Mouse (Mus musculus) erythroid progenitor cell, adult 5-6 weeks (primary cell): ENCODE data around the gene Prkd1. TPM values are rescaled to one million over a fixed set of nuclear protein-coding genes. Genes with fewer than 3 reads are reported as not detected.
"Not testable (repeated sequence)": the region's sequence is repeated elsewhere in the genome, so short reads cannot be mapped to it uniquely, and the experiment has no call there.

Experiments used
- ATAC-seq: replicated peaks from 2 replicates; pipeline ENCODE4 v1.8.0; 2016; ENCODE audit warnings: moderate number of reproducible peaks, mild to moderate bottlenecking, moderate TSS enrichment, inconsistent platforms; ENCODE audit not compliant: poor library complexity, low FRiP score, severe bottlenecking
- total RNA-seq, 2 experiments: library from RNA; stranded (forward) in 1 of 2; stranded (reverse) in 1 of 2; fragments of 150-400 nt in 1 of 2; fragments of 186-747, 209-891 nt in 1 of 2; gene quantifications; 2 replicates each; pipeline versions ENCODE4 v1.2.3 to v1.2.4; 2015 to 2017; ENCODE audit warnings: low replicate concordance in 2 of 2

Gene Prkd1
- total RNA-seq (2015; ENCODE audit: low replicate concordance) (not detected in 2 replicates), total RNA-seq (2017; ENCODE audit: low replicate concordance) (not detected in 2 replicates)

GRCm38 (mm10) chr12:50648671-50649541, at the start of gene Prkd1:
Gene Prkd1 (minus strand): TSS chr12:50649098.
- no peak for ATAC-seq

DNA sequence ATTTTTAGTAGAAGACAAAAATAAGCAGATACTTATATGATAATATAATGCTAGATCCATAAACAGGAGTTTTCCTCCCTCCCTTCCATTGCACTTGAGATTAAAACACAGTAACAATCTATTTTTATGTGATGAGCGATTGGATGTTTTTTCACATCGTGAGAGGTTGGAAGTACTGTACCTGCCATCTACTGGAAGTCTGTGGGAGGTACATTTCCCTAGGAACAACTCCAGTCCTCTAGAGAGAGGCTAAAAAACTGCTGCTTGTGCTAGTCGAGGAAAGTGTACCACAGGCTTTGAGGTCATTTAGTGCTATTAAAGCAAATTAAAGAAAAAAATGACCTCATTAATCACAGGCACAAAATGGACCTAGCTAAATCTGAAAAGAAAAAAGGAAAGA, 48.6 kb upstream of the Prkd1 start:
- no peak for ATAC-seq

- ATAC-seq: no peak
These were observed 675 bp downstream of the Prkd1 start for GRCm38 (mm10) chr12:50648176-50648670.

GRCm38 (mm10) chr12:50646857-50647256, 2.0 kb downstream of the Prkd1 start:
- no peak for ATAC-seq

GRCm38 (mm10) chr12:50642671-50643070, 6.2 kb downstream of the Prkd1 start:
- ATAC-seq: no peak

GRCm38 (mm10) chr12:50640171-50640570, 8.7 kb downstream of the Prkd1 start:
- no peak for ATAC-seq

GRCm38 (mm10) chr12:50634436-50634835, 14.5 kb downstream of the Prkd1 start:
- no peak for ATAC-seq

DNA sequence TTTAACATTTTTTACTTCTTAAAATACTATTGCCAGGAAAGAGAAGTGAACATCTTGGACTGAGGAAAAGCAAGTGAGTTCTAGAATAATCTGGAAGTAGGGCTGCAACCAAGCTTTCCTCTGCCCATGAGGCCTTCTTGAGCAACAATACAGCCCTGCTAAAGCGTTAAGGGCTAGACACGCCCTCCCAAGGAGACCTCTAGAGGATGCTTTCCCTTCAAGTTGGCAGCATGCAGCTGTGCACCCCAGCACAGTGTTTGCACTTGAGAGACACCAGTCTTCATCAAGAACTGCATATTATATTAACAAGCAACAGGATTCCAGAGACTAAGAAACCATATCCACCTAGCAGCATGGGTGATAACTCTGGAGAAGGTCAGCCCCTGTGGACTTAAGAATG, 22.8 kb downstream of the Prkd1 start:
- not testable (repeated sequence) for ATAC-seq

GRCm38 (mm10) chr12:50624175-50624574, 24.7 kb downstream of the Prkd1 start:
- no peak for ATAC-seq

DNA sequence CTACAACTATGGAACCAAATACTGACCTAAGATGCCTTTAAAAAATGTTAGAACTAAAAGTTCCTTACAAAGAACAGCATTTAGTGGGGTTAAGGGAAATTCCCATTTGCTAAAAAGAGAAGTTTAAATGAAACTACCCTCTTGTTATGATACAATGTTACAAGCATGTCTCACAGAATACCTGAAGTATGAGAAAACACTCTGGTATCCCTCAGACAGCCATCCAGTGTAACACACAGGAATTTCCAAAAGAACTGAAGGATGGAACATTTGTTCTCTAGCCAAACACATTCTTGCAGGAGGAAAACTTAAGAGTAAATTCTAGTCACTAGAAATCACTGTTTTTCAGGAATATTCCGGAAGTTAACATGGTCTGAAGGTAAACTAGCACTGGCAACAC, 33.0 kb downstream of the Prkd1 start:
- no peak for ATAC-seq

DNA sequence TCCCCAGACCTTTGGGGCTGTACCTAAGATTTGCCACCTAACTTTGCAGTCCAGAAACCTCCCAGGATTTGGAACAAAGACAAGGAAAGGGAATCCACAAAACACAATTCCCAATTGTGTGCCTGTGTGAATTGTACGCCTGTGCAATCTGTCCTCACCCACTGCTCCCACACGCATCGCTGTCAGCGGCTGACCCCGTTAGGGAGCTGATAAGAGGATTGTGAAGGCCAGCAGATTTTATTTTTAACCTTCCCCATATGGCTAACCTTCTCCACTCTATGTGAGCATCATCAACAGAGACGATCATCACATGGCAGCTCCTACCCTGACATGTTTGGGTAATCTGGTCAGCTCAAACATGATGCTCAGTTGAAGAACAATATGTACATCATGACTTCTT, 34.6 kb downstream of the Prkd1 start:
- no peak for ATAC-seq

DNA sequence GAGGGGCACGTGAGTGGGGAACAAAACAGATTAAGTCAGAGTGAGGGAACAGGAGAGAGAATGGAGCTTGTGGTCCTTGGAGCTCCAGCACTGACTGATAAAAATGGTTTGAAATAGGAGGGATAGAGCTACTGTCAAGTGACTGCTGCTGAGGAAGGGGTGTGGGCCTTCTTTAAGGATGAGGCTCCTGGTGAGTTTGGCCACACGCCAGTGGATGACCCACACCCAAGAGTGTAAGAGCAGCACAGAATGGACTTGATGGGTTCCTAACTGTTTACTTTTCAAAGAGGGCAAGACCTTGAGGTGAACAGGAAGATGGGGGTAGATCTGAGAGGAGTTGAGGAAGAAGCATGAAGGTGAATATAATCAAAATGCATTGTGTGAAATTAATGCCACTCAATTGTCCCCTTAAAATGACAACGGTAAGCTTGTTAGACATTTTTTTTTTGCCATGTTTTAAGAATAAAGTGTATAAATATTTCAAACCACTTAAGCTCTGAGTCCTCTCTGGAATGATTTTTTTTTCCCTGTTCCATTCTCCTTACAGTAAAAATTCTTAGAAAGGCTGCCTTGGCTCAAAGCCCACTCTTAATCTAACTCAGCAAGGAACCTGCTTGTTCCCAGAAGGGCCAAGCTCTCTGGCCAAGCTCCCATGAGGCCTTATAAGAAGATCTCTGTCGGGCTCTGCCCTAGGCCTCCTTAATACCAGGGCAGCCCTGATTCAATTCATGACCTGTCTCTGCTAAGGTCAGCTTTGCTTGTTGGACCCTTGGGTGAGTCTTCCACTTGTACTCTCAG, 42.0 kb downstream of the Prkd1 start:
- no peak for ATAC-seq

GRCm38 (mm10) chr12:50599370-50599769, 49.5 kb downstream of the Prkd1 start:
- no peak for ATAC-seq

DNA sequence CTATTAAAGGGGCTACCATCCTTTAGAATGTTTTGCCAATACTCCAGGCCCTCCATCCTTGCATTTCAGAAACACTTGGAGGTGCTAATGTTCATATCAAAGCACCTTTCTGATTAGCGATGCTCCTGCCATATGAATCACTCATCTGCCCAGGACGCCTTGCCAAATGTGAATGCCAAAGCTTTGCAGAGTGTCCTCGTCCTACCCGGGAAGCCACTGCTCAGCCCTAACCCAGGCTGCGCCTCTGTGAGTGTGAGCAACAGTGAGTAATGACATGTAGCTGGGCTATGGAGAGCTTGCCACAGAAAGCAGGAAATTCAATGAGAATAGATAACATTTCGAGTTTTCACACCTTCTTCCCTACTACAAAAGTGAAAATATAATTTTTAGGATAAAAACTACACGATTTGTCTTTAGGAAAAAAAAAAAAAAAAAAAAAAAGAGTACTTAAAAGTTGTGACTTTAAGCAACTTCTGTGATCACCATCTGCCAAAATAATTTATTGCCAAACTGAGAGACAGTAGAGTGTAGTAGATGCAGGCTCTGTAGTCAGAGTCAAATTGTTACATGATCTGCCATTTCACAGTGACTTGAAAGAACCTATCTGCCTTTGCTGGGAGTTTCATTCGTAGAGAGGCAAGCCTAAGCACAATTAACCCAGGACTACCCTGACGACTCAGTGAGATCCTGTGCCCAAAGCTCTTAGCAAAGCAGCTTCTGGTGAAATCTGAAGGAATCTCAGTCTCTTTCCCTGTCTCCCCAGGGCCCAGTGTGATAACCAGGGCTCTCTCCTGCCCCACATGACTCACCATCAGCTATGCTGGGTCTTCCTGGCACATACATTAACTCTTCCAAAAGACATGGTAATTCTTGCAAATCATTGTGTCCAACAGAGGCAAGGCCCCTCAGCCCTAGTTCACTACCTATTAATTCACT, 50.6 kb downstream of the Prkd1 start:
- no peak for ATAC-seq

GRCm38 (mm10) chr12:50597467-50597866, 51.4 kb downstream of the Prkd1 start:
- no peak for ATAC-seq

GRCm38 (mm10) chr12:50595777-50596176, 53.1 kb downstream of the Prkd1 start:
- no peak for ATAC-seq

- no peak for ATAC-seq
These were observed 54.4 kb downstream of the Prkd1 start for GRCm38 (mm10) chr12:50594506-50594905.

DNA sequence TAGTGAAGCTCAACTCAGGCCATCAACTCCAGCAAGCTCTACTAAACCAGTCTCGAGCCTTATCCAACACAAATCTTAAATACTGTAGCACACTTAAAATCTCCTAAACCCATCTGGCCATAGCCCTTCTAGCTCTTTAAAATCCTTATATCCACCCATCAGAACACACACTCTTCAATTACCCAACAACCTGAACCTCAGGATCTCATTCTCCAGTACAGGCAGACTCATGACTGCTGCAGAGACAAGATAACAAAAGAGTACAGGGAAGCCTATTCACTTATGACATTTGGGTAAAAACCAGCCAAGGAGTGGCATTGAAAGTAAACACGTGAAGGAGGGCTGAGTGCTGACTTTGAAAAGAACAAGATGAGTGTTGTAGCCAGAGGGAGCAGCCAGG, 55.4 kb downstream of the Prkd1 start:
- ATAC-seq: no peak

DNA sequence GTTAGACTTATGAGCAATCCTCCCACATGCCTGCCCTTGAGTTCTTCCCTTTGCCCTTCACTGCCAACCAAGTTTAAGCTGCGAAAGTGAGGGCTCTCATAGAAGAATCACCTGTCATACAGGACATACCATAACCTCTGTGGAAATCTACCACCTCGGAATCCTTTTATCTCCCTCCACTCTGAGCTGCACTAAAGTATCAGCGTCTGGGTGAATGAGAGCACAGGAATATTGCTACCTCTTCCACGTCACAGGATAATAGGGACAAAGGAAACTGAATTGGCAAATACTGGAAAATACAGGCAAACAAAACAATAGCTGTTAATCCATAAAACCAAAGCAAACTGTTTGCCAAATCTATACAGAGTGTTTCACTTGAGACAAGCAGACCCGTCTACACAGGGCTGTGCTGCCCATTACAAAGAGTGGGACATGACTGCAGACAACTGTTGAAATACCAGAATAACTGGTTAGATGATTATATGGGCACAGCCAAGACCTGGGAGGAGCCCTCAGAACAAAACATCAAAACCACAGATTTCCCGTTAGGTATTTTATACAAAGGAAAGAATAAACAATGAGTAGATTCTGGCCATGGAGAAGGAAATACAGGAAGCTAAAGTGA, 60.6 kb downstream of the Prkd1 start:
- ATAC-seq: no peak
